Mouse (Mus musculus) midbrain, embryonic 12.5 days (tissue): ENCODE results near the gene Mrln. TPM values are rescaled to one million over a fixed set of nuclear protein-coding genes. Genes with fewer than 3 reads are reported as not detected.

Source experiments
- ATAC-seq: fragments of 200-750 bp; cut with Nextera tagmentation; 2 replicates; pipeline ENCODE4 v1.8.0; 2017; ENCODE audit warnings: low read depth, moderate TSS enrichment, moderate library complexity; ENCODE audit not compliant: low FRiP score
- H3K27ac ChIP-seq: fragments of 300-500 bp; sonication (generic); replicated peaks from 2 replicates; pipeline ENCODE4 v1.5.1; 2016; ENCODE audit warnings: mild to moderate bottlenecking
- H3K27me3 ChIP-seq: fragments of 300-500 bp; sonication (generic); 2 replicates; pipeline ENCODE4 v1.6.1; 2016; ENCODE audit warnings: mild to moderate bottlenecking
- H3K36me3 ChIP-seq: fragments of 300-500 bp; sonication (generic); 2 replicates; pipeline ENCODE4 v1.6.1; 2016
- H3K4me1 ChIP-seq: fragments of 300-500 bp; sonication (generic); 2 replicates; pipeline ENCODE4 v1.6.1; 2016
- H3K4me2 ChIP-seq: fragments of 300-500 bp; sonication (generic); replicated peaks from 2 replicates; pipeline ENCODE4 v1.6.1; 2016; ENCODE audit warnings: mild to moderate bottlenecking, moderate library complexity
- H3K4me3 ChIP-seq: fragments of 300-500 bp; sonication (generic); 2 replicates; pipeline ENCODE4 v1.5.1; 2016; ENCODE audit warnings: mild to moderate bottlenecking
- H3K9ac ChIP-seq: fragments of 300-500 bp; sonication (generic); replicated peaks from 2 replicates; pipeline ENCODE4 v1.6.1; 2016; ENCODE audit warnings: mild to moderate bottlenecking, moderate library complexity
- H3K9me3 ChIP-seq: fragments of 300-500 bp; sonication (generic); 2 replicates; pipeline ENCODE4 v1.6.1; 2016; ENCODE audit warnings: mild to moderate bottlenecking
- WGBS: fragments of 180-500 bp; shearing (Covaris S2); methylation state at CpG from one replicate; pipeline ENCODE4 v1.1.7; 2016; 5-methylcytosine and 5-hydroxymethylcytosine counted together
- polyA plus RNA-seq: library from polyadenylated mRNA; unstranded; fragments of >200 nt; fragmentation: Nextera tagmentation; extraction: Ambion mirVana; gene quantifications from 2 replicates; pipeline ENCODE4 v1.2.1, GENCODE M21; 2016

Mrln gene
- polyA plus RNA-seq, 1 experiment from 2014 or later = 0.75 TPM

- no peaks in the 10 kb centered on the region for H3K27me3 ChIP-seq
- WGBS = 53% methylated on average over 4 of the region's 4 CpGs
- H3K4me1 ChIP-seq = 0 out of 2 replicates have a peak, but pooled peaks cover 7% of the 10 kb centered on the region
Measured at GRCm38 (mm10) chr10:70263681-70264189, 59.3 kb downstream of the Mrln start.

GRCm38 (mm10) chr10:70264337-70265036 is 60.0 kb downstream of the Mrln start:
- no peaks in the 10 kb centered on the region for H3K9me3 ChIP-seq
- H3K4me2 ChIP-seq = no peak overlapping the region
- no peak for ATAC-seq
- H3K9ac ChIP-seq = no peak overlapping the region
- no peak overlapping the region for H3K27ac ChIP-seq
- no peaks in the 10 kb centered on the region for H3K36me3 ChIP-seq
- H3K27me3 ChIP-seq = no peaks in the 10 kb centered on the region
- H3K4me3 ChIP-seq = no peak overlapping the region
- H3K4me1 ChIP-seq = 0 out of 2 replicates have a peak, but pooled peaks cover 7% of the 10 kb centered on the region
- WGBS = 84% methylated on average over 9 of the region's 9 CpGs

More at GRCm38 (mm10) chr10:70263681-70264189, 59.3 kb downstream of the Mrln start:
- Histone ChIP-seq H3K4me2 (no peak overlapping the region), H3K36me3 (no peaks in the 10 kb centered on the region), H3K9me3 (no peaks in the 10 kb centered on the region), H3K27ac (no peak overlapping the region), H3K9ac (no peak overlapping the region), H3K4me3 (no peak overlapping the region)
- no peak for ATAC-seq

- no peak overlapping the region for H3K9ac ChIP-seq
- no peaks in the 10 kb centered on the region for H3K9me3 ChIP-seq
- no peak overlapping the region for H3K4me3 ChIP-seq
- WGBS = 93% methylated on average over 6 of the region's 6 CpGs
- H3K4me2 ChIP-seq = no peak overlapping the region
- no peak for ATAC-seq
- no peak overlapping the region for H3K27ac ChIP-seq
- H3K36me3 ChIP-seq = no peaks in the 10 kb centered on the region
- H3K27me3 ChIP-seq = no peaks in the 10 kb centered on the region
- H3K4me1 ChIP-seq = no peaks in the 10 kb centered on the region
Measured at GRCm38 (mm10) chr10:70266501-70266900, 62.0 kb downstream of the Mrln start.

DNA sequence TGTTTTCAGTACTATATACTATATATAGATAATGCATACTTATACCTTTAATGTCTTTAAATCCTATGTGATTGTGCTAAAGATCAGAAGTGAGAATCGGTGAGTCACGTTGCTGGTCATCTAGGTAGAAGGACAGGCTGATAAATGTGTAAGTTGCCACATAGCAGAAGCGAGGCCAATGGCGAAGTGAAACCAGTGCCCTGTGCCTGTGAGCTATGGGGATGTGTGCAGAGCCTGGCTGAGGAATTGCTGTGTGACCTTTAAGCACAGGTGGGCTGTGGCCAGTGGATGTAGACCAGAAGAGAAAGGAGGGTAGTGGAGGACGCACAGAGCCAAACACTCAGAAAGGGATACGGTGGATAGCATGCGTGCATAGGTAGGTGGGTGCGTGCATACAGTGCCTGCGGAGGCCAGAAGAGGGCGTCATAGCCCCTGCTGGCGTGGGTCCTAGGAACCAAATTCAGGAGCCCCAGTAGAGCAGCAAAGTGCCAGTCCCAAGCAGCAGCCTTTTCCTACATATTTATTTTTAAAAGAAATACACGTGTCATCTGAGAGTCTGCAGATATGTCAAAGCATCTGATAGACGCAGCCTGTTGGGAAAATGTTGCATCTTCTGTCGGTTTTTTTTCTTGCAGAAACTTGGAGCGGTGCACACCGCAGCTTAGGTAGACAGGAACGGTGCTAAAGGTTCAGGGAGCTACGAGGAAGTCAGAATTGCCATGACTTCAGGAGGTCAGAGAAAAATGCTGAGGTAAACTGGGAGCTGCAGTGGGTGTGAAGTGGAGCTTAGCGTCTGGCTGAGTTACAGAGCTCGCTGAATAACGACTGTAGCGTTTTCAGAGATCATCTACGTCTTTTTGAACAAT is 64.3 kb downstream of the Mrln start:
- WGBS = 84% methylated on average over 23 of the region's 23 CpGs
- H3K4me3 ChIP-seq = no peak overlapping the region
- no peak for ATAC-seq
- no peaks in the 10 kb centered on the region for H3K27me3 ChIP-seq
- H3K36me3 ChIP-seq = no peaks in the 10 kb centered on the region
- H3K4me1 ChIP-seq = no peaks in the 10 kb centered on the region
- no peaks in the 10 kb centered on the region for H3K9me3 ChIP-seq
- no peak overlapping the region for H3K4me2 ChIP-seq
- H3K27ac ChIP-seq = no peak overlapping the region
- no peak overlapping the region for H3K9ac ChIP-seq

Other genes starting within 250 kb of the Mrln start
- 16.2 and 17.1 TPM in 2 replicates for gene Ccdc6, start 107.5 kb upstream of the Mrln start, polyA plus RNA-seq
- gene Slc16a9, start 40.4 kb downstream of the Mrln start, polyA plus RNA-seq = 1.1 and 1.2 TPM in 2 replicates
- 23.9 and 24.4 TPM in 2 replicates for gene Fam13c, start 235.8 kb downstream of the Mrln start, polyA plus RNA-seq